Mouse (Mus musculus): Measurements from ENCODE around the gene BC035044.
"Not testable (repeated sequence)": the region's sequence is repeated elsewhere in the genome, so short reads cannot be mapped to it uniquely, and the experiment has no call there.

Gene BC035044

DNA sequence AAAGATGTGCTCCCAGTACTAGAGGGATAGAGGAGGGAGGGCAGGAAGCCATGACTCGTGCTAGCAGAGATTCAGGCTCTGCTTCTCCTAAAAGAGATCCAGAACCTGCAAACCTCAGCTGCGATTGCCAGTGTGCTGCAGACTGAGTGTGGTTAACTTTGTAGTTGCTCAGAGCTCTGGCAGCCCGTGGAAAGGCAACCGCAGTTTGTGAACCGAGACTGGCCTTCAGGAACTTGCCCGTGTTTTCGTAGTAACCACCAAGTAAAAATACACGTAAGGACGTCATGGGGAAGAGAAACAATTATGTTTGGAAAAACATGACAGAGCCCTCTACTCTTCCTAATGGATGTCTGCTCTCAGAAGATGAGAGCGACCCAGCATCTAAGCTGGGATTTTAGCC lies 57.9 kb downstream of the BC035044 start:
- DNase-seq (ENCODE audit: low spot score): no peak

- no peak for DNase-seq (ENCODE audit: low spot score)
These were observed 61.1 kb downstream of the BC035044 start for GRCm38 (mm10) chr6:128829837-128830236.

GRCm38 (mm10) chr6:128826781-128827180 lies 64.1 kb downstream of the BC035044 start:
- DNase-seq (ENCODE audit: low spot score): no peak

DNA sequence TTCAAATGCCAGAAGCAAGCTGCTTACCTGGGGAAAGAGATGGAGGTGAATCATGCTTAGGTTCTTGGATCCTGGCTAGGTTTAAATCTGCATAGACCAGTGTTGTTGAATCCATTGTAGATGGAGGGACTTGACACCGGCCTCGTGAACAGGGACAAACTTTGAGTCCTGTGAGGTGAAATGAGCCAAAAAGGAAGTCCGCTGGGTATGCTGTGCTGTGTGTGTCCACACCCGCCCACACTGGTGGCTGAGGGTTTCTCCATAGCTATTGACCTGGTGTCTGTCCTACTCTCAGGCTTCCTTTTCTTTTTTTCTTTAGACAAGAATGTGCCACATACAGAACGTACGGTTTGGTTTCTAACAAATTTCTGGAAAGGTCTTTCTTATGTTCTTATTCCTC lies 64.8 kb downstream of the BC035044 start, which contains the start of the genes Gm44511 and Klrb1b:
TSS of gene Gm44511 (minus strand) at position 184 of the 400 bp plus-strand sequence.
TSS of gene Klrb1b (minus strand) at position 200 of the 400 bp plus-strand sequence.
- no peak for DNase-seq (ENCODE audit: low spot score)

GRCm38 (mm10) chr6:128818083-128818802 lies 72.7 kb downstream of the BC035044 start:
- DNase-seq (ENCODE audit: low spot score): no peak

- DNase-seq (ENCODE audit: low spot score): peak; percentile 29
These were observed 82.4 kb downstream of the BC035044 start for GRCm38 (mm10) chr6:128808532-128808931.

GRCm38 (mm10) chr6:128807021-128807420 lies 83.9 kb downstream of the BC035044 start:
- DNase-seq (ENCODE audit: low spot score): no peak

DNA sequence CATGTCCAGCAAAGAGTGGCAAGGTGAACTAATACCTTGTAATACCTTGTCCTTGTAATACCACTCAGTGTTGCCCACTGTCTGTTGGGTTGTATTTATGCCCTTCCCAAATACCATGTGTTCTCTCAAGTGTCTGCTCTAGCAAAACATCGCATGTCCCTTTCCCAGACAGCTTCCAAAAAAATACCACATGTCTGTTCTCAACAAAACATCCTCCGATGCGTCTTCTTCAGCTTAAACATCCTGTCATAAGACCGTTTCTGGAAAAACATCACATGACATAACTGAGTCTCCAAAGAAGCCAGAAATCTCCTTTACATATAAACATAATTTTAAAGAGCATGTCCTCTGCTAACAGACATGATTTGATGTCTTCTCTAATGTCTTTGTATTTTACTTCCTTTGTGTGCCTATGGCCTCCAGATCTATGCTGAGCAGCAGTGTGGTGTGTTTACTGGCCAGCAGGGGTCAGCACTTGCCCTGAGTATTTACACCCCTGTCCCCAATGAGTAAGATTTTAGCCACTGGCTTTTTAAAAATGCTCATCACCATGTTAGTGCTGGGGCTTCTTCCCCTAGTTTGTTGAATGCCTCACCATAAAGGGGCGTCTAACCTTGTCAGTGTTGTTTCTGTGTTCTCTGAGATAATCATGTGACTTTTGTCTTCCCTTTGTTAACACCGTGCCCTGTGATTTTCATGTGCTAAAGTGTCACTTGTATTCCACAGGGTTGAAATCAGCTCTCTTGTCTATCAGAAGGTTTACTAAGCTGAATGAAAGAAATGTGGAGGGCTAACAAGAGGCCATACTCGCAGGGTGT lies 85.9 kb downstream of the BC035044 start:
- peak; percentile 65 for DNase-seq (ENCODE audit: low spot score)

GRCm38 (mm10) chr6:128802999-128803857 lies 87.7 kb downstream of the BC035044 start:
- DNase-seq (ENCODE audit: low spot score): peak; percentile 97

- DNase-seq (ENCODE audit: low spot score): peak; percentile 14
These were observed 88.4 kb downstream of the BC035044 start for GRCm38 (mm10) chr6:128802557-128802956.

DNA sequence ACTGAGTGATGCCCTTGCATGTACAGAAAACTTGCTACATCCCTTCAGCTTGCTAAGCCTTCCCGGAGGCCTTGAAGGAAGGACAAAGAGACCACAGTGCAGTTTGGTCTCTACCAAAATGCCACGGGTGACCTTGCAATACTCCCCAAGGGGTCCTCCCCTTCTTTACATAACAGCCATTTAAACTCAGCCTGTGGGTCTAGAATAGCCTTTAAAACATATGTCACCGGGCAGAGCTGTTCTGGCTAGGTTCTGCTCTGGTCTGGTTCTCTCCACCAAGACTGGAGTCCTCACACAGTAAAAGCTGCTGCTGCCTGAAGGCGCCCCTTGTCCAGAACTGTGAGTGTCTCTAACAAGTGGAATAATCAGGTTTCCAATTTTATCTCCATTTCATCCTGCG lies 90.2 kb downstream of the BC035044 start:
- DNase-seq (ENCODE audit: low spot score): not testable (repeated sequence)

- no peak for DNase-seq (ENCODE audit: low spot score)
These were observed 91.0 kb downstream of the BC035044 start for GRCm38 (mm10) chr6:128799896-128800270.

DNA sequence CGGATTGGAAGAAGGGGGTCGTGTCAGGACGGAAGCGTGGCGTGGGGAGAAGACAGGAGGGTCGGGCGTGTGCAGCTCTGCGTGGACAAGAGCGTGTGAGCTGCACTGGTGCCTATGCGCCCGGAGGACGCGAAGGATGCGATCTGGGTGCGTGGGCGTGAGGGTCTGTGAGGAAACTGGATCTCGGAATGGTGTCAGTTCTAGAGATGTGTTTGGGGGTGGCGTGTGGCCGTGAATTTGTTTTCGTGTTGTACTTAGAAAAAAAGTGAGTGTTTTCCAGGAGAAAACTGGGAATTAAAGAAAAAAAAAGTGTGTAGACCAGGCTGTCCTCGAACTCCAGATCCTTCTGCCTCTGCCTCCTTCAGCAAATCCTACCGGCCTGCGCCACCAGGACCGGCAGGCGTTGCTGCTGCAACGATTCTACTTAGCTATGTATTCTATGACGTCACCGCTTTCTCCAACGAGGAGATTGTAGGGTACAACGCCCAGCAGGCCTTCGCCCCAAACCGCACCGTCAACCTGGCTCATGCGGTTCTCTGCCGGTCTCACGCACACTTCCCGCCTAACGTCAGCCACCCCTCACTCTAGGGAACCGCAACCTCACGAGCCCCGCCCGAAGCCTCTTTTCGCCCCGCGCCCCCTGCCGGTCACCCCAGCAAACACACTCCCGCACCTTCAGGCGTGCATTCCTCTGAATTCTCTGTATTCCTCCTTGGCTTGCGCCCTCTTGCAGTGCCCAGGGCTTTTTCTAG lies 91.6 kb downstream of the BC035044 start:
- peak; percentile 80 for DNase-seq (ENCODE audit: low spot score)
